Mouse (Mus musculus) G1E (cell line): ENCODE data around the gene F8a. TPM values are rescaled to one million over a fixed set of nuclear protein-coding genes. Genes with fewer than 3 reads are reported as not detected.

Source experiments
- polyA plus RNA-seq: library from polyadenylated mRNA; stranded (reverse); fragments of >175 nt; gene quantifications from 2 replicates; pipeline ENCODE4 v1.2.3, GENCODE M21; 2012
- total RNA-seq, 2 experiments: library from RNA; stranded (forward) in 1 of 2; stranded (reverse) in 1 of 2; fragments of 200-1000 nt in 1 of 2; fragments of >200 nt in 1 of 2; fragmentation: Nextera tagmentation in 1 of 2; gene quantifications; 2 replicates each; pipeline ENCODE4 v1.2.3; 2014 to 2017

Gene F8a
- total and polyA plus RNA-seq, 3 experiments, result 2.0 to 14.7 (median 5.9) TPM

Other genes starting within 250 kb of the F8a start
Only the 20 nearest of the 21 such genes appear.
- not detected in 2 replicates for gene Pnma5, start 191.2 kb upstream of the F8a start, total RNA-seq (2014; fragmentation: Nextera tagmentation)
- not detected in 2 replicates for gene Pnma5, start 191.2 kb upstream of the F8a start, total RNA-seq (2017)
- not detected in 2 replicates for gene Pnma5, start 191.2 kb upstream of the F8a start, polyA plus RNA-seq
- gene Pnma3, start 163.5 kb upstream of the F8a start, total RNA-seq (2014; fragmentation: Nextera tagmentation), result not detected in 2 replicates
- gene Pnma3, start 163.5 kb upstream of the F8a start, total RNA-seq (2017), result 0.05 TPM in 1 of 2 replicates, not detected in the other
- gene Pnma3, start 163.5 kb upstream of the F8a start, polyA plus RNA-seq, result not detected in 2 replicates
- gene Xlr4a, start 145.8 kb upstream of the F8a start, total RNA-seq (2014; fragmentation: Nextera tagmentation), result not detected in 2 replicates
- gene Xlr4a, start 145.8 kb upstream of the F8a start, total RNA-seq (2017), result not detected in 2 replicates
- not detected in 2 replicates for gene Xlr4a, start 145.8 kb upstream of the F8a start, polyA plus RNA-seq
- not detected in 2 replicates for gene Xlr3a, start 131.2 kb upstream of the F8a start, total RNA-seq (2014; fragmentation: Nextera tagmentation)
- gene Xlr3a, start 131.2 kb upstream of the F8a start, total RNA-seq (2017), result 0.16 and 0.29 TPM in 2 replicates
- not detected in 2 replicates for gene Xlr3a, start 131.2 kb upstream of the F8a start, polyA plus RNA-seq
- not detected in 2 replicates for gene Gm14685, start 111.2 kb upstream of the F8a start, total RNA-seq (2014; fragmentation: Nextera tagmentation)
- 0.16 TPM in 1 of 2 replicates, not detected in the other for gene Gm14685, start 111.2 kb upstream of the F8a start, total RNA-seq (2017)
- gene Gm14685, start 111.2 kb upstream of the F8a start, polyA plus RNA-seq, result not detected in 2 replicates
- not detected in 2 replicates for gene Xlr5b, start 79.5 kb upstream of the F8a start, total RNA-seq (2014; fragmentation: Nextera tagmentation)
- gene Xlr5b, start 79.5 kb upstream of the F8a start, total RNA-seq (2017), result not detected in 2 replicates
- not detected in 2 replicates for gene Xlr5b, start 79.5 kb upstream of the F8a start, polyA plus RNA-seq
- gene DXBay18, start 78.8 kb upstream of the F8a start, total RNA-seq (2014; fragmentation: Nextera tagmentation), result not detected in 2 replicates
- gene DXBay18, start 78.8 kb upstream of the F8a start, total RNA-seq (2017), result not detected in 2 replicates
- gene DXBay18, start 78.8 kb upstream of the F8a start, polyA plus RNA-seq, result not detected in 2 replicates
- not detected in 2 replicates for gene Spin2d, start 51.3 kb upstream of the F8a start, total RNA-seq (2014; fragmentation: Nextera tagmentation)
- gene Spin2d, start 51.3 kb upstream of the F8a start, total RNA-seq (2017), result 0.11 TPM in 1 of 2 replicates, not detected in the other
- not detected in 2 replicates for gene Spin2d, start 51.3 kb upstream of the F8a start, polyA plus RNA-seq
- not detected in 2 replicates for gene Xlr3b, start 36.1 kb upstream of the F8a start, total RNA-seq (2014; fragmentation: Nextera tagmentation)
- 0.11 TPM in 1 of 2 replicates, not detected in the other for gene Xlr3b, start 36.1 kb upstream of the F8a start, total RNA-seq (2017)
- gene Xlr3b, start 36.1 kb upstream of the F8a start, polyA plus RNA-seq, result not detected in 2 replicates
- not detected in 2 replicates for gene Xlr4b, start 14.0 kb upstream of the F8a start, total RNA-seq (2014; fragmentation: Nextera tagmentation)
- 0.11 TPM in 1 of 2 replicates, not detected in the other for gene Xlr4b, start 14.0 kb upstream of the F8a start, total RNA-seq (2017)
- not detected in 2 replicates for gene Xlr4b, start 14.0 kb upstream of the F8a start, polyA plus RNA-seq
- not detected in 2 replicates for gene Xlr4c, start 14.8 kb downstream of the F8a start, total RNA-seq (2014; fragmentation: Nextera tagmentation)
- gene Xlr4c, start 14.8 kb downstream of the F8a start, total RNA-seq (2017), result 0.33 TPM in 1 of 2 replicates, not detected in the other
- gene Xlr4c, start 14.8 kb downstream of the F8a start, polyA plus RNA-seq, result not detected in 2 replicates
- gene Xlr3c, start 37.1 kb downstream of the F8a start, total RNA-seq (2014; fragmentation: Nextera tagmentation), result not detected in 2 replicates
- gene Xlr3c, start 37.1 kb downstream of the F8a start, total RNA-seq (2017), result 0.16 TPM in 1 of 2 replicates, not detected in the other
- gene Xlr3c, start 37.1 kb downstream of the F8a start, polyA plus RNA-seq, result not detected in 2 replicates
- gene Xlr5a, start 64.7 kb downstream of the F8a start, total RNA-seq (2014; fragmentation: Nextera tagmentation), result not detected in 2 replicates
- gene Xlr5a, start 64.7 kb downstream of the F8a start, total RNA-seq (2017), result not detected in 2 replicates
- not detected in 2 replicates for gene Xlr5a, start 64.7 kb downstream of the F8a start, polyA plus RNA-seq
- gene Xlr5c, start 64.7 kb downstream of the F8a start, total RNA-seq (2014; fragmentation: Nextera tagmentation), result not detected in 2 replicates
- 0.27 TPM in 1 of 2 replicates, not detected in the other for gene Xlr5c, start 64.7 kb downstream of the F8a start, total RNA-seq (2017)
- gene Xlr5c, start 64.7 kb downstream of the F8a start, polyA plus RNA-seq, result not detected in 2 replicates
- gene Gm45015, start 108.5 kb downstream of the F8a start, total RNA-seq (2014; fragmentation: Nextera tagmentation), result not detected in 2 replicates
- not detected in 2 replicates for gene Gm45015, start 108.5 kb downstream of the F8a start, total RNA-seq (2017)
- gene Gm45015, start 108.5 kb downstream of the F8a start, polyA plus RNA-seq, result not detected in 2 replicates
- 13.0 and 21.1 TPM in 2 replicates for gene Zfp275, start 114.3 kb downstream of the F8a start, total RNA-seq (2014; fragmentation: Nextera tagmentation)
- 9.4 and 9.9 TPM in 2 replicates for gene Zfp275, start 114.3 kb downstream of the F8a start, total RNA-seq (2017)
- gene Zfp275, start 114.3 kb downstream of the F8a start, polyA plus RNA-seq, result 2.0 TPM in 2 replicates
- not detected in 2 replicates for gene Gm18336, start 170.4 kb downstream of the F8a start, total RNA-seq (2014; fragmentation: Nextera tagmentation)
- gene Gm18336, start 170.4 kb downstream of the F8a start, total RNA-seq (2017), result not detected in 2 replicates
- gene Gm18336, start 170.4 kb downstream of the F8a start, polyA plus RNA-seq, result not detected in 2 replicates
- gene Zfp92, start 182.8 kb downstream of the F8a start, total RNA-seq (2014; fragmentation: Nextera tagmentation), result not detected in 2 replicates
- gene Zfp92, start 182.8 kb downstream of the F8a start, total RNA-seq (2017), result 0.06 TPM in 1 of 2 replicates, not detected in the other
- not detected in 2 replicates for gene Zfp92, start 182.8 kb downstream of the F8a start, polyA plus RNA-seq
- not detected in 2 replicates for gene Trex2, start 207.1 kb downstream of the F8a start, total RNA-seq (2014; fragmentation: Nextera tagmentation)
- not detected in 2 replicates for gene Trex2, start 207.1 kb downstream of the F8a start, total RNA-seq (2017)
- not detected in 2 replicates for gene Trex2, start 207.1 kb downstream of the F8a start, polyA plus RNA-seq
- 14.4 and 19.3 TPM in 2 replicates for gene Haus7, start 230.8 kb downstream of the F8a start, total RNA-seq (2014; fragmentation: Nextera tagmentation)
- gene Haus7, start 230.8 kb downstream of the F8a start, total RNA-seq (2017), result 34.1 and 35.2 TPM in 2 replicates
- gene Haus7, start 230.8 kb downstream of the F8a start, polyA plus RNA-seq, result 3.6 and 3.9 TPM in 2 replicates